Mouse (Mus musculus) ES-CJ7 (cell line): ENCODE measurements around the gene Slc48a1.

Experiments
- DNase-seq: peaks from one replicate; pipeline ENCODE4 v3.0.0; 2011; ENCODE audit warnings: low read depth, low spot score

Slc48a1 gene

GRCm38 (mm10) chr15:97781961-97782748 lies 3.8 kb downstream of the Slc48a1 start:
- DNase-seq, result peak; percentile 54

- peak; percentile 86 for DNase-seq
Observed at GRCm38 (mm10) chr15:97782749-97783105, 4.4 kb downstream of the Slc48a1 start.

DNA sequence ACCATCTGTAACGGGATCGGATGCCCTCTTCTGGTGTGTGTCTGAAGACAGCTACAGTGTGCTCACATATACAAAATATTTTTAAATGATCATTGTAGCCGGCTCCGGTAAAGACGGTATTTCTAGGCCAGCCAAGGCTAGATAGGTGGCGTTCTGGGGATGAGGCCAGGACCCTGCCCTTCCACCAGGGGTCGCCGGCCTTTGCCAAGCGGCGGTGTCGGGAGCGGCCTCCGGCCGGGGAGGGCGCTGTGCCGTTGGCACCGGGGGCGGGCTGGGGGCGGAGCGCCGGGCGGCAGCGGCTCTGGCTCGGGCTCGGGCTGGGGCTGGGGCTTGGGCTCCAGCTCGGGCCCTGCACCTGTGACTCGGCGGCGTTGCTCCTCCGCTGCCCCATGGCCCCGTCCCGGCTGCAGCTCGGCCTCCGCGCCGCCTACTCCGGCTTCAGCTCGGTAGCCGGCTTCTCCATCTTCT lies 5.8 kb downstream of the Slc48a1 start:
- peak; percentile 81 for DNase-seq

- DNase-seq, result no peak
Observed at GRCm38 (mm10) chr15:97784561-97785161, 6.3 kb downstream of the Slc48a1 start.

DNA sequence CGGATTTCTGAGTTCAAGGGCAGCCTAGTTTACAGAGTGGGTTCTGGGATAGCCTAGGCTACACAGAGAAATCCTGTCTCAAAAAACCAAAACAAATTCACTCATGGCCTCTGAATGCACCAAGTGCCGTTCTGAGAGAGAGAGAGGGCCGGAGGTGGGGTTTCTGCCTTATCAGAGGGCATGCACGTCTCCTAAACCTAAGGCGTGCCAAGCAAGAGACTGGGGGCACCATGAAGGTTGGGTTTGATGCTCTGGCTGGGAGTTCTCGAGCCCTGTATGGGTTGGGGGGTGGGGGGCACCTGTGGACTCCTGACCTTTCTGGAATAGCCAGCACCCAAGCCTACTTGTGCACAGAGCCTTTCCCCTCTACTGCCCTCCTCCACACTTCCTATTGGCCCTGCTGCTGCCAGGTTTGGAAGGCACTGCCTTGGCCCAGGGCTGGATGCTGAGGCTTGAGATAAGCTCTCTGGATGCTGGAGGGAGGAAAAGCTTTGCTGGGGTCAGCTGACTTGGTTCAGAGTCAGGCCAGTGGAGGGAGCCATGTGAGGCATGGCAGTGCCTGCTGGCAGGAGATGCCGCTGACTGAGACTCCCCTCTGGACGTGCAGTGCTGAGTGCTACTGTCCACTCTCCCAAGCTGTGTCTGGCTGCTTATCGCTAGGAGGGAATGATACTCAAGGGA lies 7.6 kb downstream of the Slc48a1 start:
- no peak for DNase-seq

DNA sequence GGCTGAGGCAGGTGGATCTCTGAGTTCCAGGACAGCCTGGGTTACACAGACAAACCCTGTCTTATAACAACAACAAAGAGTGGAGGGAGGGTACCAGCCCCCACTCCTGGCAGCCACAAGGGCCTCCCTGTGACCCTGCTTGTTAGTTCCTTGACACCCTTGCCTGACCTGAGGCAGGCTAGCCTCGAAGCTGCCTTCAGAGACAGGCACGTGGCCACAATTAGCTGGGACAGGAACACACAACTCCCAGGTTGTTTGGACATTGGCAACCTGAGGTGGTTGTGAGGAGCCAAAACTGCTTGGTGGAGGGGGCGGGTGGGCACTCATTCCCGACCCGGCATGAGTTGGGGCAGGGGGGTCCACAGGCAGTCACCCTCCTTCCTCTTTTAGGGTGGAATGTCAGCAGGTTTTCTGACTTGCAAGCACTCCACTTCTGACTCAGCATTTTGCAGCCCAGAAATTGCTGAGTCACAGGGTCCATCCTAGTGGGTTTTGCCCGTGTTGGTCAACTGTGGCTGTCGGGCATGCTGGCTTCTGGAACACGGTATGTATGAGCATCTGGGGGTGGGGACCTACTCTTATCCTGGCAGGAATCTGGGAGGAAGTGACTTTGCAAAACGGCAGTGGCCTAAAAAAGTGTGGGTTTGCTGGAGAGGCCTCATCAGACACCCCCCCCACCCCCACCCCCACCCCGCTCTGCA lies 8.2 kb downstream of the Slc48a1 start:
- DNase-seq, result peak; percentile 28

- DNase-seq, result no peak
Observed at GRCm38 (mm10) chr15:97787148-97787798, 9.0 kb downstream of the Slc48a1 start.

- peak; percentile 69 for DNase-seq
Observed at GRCm38 (mm10) chr15:97787799-97788667, 9.7 kb downstream of the Slc48a1 start.

- DNase-seq, result no peak
Observed at GRCm38 (mm10) chr15:97788821-97789220, 10.5 kb downstream of the Slc48a1 start.

- peak; percentile 64 for DNase-seq
Observed at GRCm38 (mm10) chr15:97789761-97790505, 11.6 kb downstream of the Slc48a1 start.

DNA sequence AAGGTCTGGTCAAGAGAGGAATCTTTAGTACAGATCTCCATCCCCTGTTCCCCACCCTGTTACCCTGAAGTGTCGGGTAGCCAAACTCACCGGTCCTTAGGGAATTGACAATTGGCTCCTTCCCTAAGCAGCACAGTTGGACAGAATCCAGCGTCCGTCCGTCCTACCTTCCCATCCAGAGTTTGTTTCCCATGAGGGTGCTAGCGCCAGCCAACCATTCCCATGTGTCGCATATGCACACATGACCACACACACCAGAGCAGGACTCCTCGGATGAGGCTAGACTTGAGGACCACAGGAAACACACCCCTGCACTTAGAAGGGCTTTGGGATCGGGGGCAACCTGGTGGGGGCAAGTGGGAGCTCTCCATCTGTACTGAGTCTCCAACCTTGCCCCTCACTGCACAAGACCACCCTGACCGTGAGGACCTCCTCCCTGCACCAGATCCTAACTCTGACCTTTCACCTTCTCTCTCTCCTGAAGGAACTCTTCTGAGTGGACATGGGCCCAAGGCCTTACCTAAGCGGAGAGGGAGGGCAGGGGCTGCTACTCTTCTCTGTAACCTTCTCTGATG lies 12.9 kb downstream of the Slc48a1 start:
- DNase-seq, result no peak

GRCm38 (mm10) chr15:97793386-97794153 lies 15.2 kb downstream of the Slc48a1 start:
- no peak for DNase-seq

GRCm38 (mm10) chr15:97794268-97794667 lies 15.9 kb downstream of the Slc48a1 start:
- DNase-seq, result peak; percentile 33

DNA sequence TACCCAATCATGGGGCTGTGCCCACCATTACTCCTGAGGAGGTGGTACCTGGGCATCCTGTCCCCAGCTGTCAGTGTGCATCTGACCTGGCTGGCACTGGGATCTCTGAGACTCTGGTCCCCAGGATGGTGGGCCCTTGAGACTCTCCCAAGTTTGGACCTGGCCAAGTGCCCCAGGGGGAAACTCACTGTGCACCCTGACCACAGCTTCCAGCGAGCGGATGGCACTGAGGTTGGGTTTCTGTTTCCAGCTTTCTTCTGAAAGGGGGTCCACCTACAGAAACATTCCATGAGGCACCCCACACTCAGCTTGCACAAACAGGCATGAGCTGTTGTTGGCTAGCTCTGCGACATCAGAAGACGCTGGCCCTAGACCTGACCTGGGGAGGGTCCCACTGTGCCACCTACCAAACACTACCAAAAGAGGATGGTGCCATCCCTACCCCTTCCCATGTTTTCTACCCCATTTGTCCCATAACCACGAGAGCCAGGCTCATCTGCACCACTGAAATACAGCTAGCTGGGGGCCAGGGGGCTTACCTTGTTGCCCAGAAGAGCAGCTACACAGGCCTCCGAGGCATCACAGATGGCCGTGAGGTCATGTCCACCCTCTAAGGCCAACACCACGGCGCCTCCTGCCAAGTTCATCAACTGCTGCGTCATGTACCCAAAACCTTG lies 17.4 kb downstream of the Slc48a1 start:
- no peak for DNase-seq

DNA sequence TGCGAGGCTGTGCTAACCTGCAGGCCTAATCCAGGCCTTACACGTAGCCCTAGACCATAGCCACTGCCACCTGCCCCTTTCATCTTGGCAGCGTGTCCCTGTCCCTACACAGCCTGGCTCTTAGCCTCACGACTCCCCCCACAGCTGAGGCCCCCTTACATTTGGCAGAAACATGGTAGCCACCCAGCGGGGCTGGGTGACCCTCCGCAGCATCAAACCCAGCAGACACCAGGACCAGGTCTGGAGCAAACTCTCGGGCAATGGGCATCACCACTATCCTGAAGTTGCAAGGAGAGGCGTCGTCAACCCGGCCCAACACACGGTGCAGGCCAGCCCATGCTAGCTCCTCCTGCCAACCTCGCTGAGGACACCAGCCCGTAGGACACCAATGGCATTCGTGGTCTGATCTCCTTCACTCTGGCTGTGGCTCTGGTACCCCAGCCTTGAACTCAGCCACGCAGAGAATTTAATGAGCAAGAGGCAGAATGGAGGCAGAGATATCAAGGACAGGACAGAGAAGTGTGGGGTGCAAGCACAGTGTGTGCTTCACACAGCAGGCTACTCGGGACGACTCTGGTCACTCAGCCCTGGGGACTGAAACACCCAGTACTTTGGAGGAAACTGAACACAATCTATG lies 18.5 kb downstream of the Slc48a1 start:
- DNase-seq, result no peak

- peak; percentile 32 for DNase-seq
Observed at GRCm38 (mm10) chr15:97798134-97798533, 19.8 kb downstream of the Slc48a1 start.

GRCm38 (mm10) chr15:97799446-97799845 lies 21.1 kb downstream of the Slc48a1 start:
- DNase-seq, result no peak

- DNase-seq, result no peak
Observed at GRCm38 (mm10) chr15:97800853-97801252, 22.5 kb downstream of the Slc48a1 start.
